Mouse (Mus musculus) granulocyte monocyte progenitor cell, adult 5-6 weeks (primary cell): Measurements from ENCODE around the gene Adamts14. TPM values are rescaled to one million over a fixed set of nuclear protein-coding genes. Genes with fewer than 3 reads are reported as not detected.

Experiments
- ATAC-seq: replicated peaks from 2 replicates; pipeline ENCODE4 v1.8.0; 2016; ENCODE audit warnings: mild to moderate bottlenecking, moderate TSS enrichment, inconsistent platforms; ENCODE audit not compliant: poor library complexity, severe bottlenecking
- total RNA-seq, 2 experiments: library from RNA; stranded (forward) in 1 of 2; stranded (reverse) in 1 of 2; fragments of 200-712, 200-1000 nt in 1 of 2; fragments of >200 nt in 1 of 2; fragmentation: Nextera tagmentation in 1 of 2; gene quantifications; 2 replicates each; pipeline ENCODE4 v1.2.3; 2014 to 2017

Gene Adamts14
- total RNA-seq, 2 experiments from 2014 or later: not detected

DNA sequence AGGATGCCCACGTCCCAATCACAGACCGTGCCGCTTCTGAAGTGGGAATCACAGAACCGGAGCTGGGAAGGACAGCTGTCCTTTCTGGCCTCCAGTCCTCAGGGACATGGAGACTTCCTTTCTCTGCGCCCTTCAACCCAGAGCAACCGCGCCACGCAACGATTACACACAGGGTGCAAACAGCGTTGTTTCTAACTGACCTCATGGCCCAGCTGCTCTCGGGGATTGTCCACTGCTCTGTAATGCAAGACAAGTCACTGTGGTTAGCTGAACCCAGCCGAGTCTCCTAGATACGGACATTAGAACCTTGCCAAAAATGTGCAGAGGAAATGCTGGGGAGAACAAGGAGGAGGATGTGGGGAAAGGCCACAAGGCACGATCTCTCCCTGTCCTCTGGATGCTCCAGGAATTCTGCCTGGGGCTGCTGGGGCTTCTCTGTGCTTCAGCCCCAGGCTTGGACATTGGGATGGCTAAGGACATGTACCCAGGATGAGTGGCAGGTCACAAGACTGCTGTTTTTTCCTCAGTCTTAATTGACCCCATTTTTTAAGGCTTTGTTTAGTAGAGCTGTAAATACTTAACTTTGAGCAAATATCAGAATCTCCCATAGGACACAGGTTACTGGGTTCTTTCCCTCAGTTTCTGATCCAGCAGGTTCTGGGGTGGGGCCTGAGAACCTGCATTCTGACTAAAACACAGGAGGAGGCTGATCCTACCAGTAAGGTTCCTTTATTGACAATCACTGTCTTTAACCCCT is 4.9 kb upstream of the Adamts14 start:
- ATAC-seq: 0 out of 2 replicates have a peak, but pooled peaks have one; percentile 17

DNA sequence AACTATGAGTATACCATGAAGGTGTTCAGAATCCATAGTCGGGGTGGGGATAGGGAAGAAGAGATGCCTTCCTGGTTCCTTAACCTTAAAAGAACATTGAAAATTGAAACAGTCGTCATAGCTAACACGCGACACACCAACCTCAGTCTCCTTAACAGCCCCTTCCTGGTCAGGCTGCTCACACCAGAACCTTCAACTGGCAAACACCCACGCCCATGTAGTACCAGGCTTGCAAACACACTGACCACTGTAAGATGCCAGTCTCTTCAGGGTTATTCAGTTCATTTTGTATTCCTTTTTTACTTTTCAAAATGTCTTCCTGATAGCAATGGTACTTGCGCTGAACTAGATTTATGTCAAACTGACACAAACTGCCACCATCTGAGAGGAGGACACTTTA is 3.8 kb upstream of the Adamts14 start:
- no peak for ATAC-seq

DNA sequence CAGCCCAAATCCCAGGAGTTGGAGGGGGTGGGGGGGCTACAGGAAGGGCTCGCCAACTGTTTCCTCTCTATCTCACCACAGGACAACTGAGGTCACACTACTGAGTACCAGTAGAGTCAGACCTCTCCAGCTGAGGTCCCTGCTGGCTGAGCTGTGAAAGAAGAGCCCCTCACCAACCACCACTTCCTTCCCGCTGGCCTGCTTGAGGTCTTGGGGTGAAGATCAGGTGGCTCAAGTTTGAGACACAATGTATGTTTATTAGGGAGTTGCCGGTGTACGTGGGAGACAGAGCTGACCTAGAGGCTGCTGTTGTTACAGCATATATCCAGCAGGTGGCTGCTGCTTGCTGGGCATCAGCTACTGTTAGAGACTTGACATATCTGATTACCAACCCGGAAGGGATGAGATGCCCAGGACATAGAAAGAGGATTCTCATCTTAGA is 2.5 kb upstream of the Adamts14 start:
- peak; percentile 81 for ATAC-seq

DNA sequence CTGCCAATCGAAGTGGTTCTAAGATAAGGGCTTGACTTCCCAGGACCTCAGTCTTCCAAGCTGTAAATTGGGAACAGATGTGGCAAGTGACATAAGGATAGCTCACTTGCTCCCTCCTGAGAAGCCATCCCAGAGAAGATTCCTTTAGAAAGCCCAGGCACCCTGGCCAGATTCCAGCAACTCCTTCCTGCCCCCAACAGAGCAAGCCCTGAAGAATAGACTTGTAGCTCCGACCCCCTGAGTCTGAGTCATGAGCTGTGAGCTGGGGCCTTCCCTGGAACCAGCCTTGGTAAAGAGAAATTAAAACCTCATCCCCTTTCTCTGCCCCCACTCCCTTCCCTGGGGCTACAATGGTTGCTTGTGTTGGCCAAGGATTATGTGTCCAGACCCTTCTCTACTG is 1.3 kb upstream of the Adamts14 start:
- ATAC-seq: no peak

DNA sequence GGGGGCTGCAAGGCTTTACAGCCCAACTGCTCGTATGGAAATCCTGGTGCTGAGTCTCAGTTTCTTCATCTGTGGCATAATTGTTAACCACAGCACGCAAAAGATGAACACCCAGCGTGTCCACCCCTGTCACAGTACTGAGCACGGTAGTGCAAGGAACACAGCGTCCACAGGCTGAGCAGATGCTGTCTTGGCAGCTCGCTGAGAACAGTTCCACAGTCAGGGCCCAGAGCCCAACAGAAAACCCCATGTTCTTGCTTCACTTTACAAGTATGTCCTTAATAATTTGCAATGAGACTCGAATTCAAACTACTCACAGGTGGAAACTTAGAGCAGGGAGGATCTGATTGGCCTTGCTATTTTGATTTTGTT is 592 bp upstream of the Adamts14 start:
- 0 out of 2 replicates have a peak, but pooled peaks have one; percentile 6 for ATAC-seq

DNA sequence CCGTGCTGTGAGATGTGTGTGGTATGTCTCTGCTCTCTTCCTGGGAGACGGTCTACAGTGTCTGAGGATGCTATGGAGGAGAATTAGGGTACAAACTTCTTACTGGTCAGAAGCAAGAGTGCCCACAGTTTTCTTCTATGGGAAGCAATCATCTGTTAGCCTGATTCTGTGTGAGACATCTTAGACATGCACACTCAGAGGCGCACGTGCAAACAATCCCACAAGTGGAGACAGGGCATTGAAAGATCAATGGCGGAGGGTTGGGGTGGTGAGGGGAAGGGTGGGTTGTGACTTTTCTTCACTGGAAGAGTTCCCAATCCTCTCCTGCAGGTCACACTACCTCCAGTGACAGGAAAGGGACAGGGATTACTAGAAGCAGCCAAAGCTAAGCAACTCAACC is 607 bp downstream of the Adamts14 start:
- no peak for ATAC-seq

DNA sequence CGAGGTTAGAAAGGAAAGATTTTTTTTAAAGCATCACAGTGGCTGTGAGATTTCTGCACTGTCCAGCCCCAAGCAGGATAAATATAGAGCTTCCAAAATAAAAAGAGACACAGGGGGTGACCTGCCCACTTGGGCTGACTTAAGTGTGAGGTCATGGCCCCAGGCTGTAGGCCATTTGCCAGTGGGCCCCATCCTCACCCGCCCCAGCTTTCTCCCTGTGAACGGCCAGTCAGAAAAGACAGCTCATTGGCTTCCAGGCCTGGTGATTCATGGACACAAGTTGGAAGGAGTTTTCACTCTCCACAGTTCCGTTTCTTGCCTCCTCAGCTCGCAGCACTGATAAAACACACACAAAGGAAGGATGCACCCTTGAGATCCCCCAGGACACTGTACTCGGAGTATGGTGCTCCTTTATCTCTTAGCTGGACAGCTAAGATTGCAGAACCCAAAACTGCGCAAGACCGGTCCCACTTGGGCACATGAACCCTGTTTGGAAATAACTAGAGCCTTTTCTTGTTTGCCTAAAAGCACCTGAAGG is 1.1 kb downstream of the Adamts14 start:
- no peak for ATAC-seq

DNA sequence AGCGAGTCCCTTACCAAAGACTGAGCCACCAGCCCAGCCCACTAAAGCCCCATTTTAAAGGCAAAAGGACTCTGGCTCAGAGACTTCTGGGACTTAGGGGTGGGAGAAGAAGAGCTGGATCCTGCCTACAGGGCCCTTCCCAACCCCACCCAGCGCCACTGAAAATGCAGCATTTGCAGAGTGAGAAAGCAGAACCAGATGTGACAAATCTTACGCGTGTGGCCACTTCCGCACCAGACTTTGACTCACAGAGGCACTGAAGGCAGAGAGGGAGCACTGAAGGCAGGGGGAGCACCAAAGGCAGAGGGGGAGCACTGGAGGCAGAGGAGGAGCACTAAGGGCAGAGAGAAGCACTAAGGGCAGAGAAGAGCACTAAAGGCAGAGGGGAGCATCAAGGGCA is 5.9 kb downstream of the Adamts14 start:
- ATAC-seq: peak; percentile 71

DNA sequence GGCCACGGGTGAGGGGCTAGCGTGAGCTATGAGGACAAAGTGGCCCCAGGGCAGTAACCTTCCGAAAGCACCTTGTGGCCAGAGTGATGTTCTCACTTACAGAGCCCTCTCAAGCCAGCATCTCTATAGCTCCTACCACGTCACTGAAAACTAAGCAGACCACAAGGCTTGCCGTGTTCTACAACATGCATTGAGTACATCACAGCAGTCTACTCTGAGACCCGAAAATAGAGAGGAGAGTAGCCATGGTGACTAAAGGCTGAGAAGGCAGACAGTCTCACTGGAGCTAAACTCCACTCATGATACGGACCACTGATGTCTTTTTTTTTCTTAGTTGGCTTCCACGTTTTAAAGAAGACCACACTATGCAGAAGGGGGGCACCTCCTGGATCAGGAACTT is 9.6 kb downstream of the Adamts14 start:
- ATAC-seq: no peak

DNA sequence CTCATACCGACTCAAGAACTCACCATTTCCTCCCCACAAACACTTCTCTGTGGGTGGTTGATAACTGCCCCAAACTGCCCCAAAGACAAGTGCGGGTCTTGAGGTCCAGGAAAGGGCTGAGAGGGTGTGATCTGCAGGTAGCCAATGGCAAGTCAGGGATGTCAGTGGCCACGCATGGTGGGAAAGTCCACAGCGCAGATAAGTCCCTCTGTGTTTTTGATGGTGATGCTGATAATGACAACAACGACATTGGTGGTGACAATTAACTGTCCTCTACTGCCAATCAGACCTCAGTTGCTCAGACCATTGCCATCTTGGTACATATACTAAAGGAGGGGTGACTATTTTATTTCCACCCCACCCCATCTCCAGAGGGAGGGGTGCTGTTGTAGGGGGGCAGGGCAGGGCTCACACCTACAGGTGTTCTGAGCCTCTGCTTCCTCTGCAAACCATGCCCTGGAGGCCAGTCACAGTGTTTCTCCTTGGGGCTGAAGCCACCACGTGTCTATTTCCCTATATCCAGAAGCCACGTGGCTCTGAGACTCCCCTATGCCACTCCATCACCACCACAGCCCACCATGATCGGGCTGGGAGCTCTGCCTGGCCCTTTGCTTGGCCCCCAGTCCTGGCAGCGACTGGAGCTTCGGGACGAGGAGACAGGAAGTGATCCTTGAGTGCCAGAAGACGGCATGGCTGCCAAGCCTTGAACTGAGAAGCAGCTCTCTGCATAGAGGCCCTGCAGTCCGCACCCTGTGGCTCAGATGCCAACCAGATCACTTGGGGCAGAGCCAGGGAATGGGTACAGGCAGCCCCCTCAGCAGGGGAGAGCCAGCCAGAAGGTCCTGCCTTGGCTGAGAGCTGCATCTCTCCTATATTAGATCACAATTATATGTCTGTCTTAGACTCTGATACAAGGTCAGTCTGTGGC is 11.7 kb downstream of the Adamts14 start:
- ATAC-seq: no peak

DNA sequence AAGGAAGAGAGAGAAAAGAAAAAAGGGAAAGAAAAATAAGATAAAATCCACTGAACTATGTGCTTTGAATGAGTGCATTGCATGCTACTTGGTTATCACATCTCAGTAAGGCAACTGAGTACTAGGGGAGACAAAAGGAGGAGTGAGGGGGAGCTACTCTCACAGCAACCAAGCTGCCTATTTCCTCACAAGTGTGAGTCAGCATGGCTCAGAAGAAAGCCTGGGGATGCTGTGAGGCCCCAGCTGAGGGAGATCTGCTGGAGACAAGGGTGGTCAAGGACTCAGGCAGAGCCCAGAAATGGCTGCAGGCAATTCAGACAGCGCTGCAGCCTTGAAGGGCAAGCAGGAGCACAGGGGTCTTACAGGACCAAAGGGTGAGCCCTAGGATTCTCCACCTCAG is 15.1 kb downstream of the Adamts14 start:
- no peak for ATAC-seq

DNA sequence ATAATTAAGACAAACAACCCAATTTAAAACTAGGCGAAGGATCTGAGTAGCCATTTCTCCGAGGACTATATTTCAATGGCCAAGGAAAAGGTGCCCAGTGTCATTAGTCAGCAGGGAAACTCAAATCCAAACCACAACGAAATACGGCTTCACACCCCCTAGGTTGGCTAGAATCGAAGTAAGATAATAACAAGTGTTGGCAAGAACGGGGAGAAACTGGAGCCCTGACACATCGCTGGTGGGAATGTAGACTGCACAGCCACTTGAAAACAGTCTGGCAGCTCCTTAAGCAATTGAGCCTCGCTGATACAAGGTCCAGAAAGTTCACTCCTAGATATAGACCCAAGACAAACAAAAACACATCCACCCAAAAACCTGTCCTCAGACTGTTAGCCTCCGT is 16.6 kb downstream of the Adamts14 start:
- no peak for ATAC-seq

DNA sequence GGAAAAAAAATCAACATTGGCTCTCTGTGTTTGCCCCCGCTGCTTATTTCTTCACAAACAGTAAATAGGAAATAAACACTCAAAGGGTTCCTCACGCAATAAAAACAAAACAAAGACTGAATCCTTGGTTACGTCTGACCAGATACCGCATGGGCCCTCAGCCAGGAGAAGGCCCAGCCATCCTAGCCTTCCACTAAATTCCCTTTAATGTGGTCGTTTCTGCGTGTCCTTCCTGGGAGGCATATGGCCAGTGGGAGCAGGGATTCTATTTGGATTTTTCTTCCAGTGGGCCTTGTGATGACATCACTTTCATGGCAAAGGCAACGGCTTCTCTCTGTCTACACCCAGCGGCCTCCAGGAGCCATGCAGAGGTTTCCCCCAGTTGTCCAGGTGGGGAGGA is 18.0 kb downstream of the Adamts14 start:
- ATAC-seq: no peak

DNA sequence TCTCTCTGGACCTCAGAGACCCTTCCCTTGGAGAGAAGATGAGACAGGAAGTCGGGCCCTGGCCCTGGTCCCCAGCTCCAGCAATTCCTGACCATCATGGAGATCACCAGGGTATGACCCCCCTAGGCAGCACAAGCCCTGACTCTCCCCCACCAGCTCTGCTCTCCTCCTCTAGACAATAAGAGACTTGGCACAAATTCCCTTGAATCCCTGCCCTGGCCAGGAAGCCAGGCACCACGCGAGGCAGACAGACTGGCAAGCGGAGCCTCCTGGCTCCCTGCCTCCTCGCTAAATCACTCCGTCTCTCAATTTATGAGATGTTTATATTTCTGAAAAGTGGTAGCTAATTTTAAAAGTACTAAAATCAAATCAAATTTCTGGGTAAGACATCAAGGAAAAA is 18.5 kb downstream of the Adamts14 start:
- no peak for ATAC-seq

DNA sequence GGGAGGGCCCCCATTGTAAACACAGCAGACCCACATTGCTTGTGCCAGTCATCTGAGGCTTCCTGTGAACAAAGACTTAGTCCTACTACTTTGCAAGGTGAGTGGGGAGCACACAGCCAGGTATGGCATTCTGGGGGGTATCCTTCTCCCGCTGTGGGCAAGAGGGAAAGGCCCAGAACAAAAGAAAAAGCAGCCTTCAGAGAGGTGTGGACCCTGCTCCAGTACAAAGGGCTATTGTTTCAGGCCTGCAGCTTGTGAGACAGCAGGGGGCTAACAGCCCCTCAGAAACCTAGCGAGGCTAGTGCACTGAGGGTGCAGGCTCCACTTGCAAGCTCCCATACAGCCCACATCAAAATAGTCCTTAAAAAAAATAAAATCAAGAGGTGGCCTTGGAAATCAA is 23.3 kb downstream of the Adamts14 start:
- ATAC-seq: no peak

DNA sequence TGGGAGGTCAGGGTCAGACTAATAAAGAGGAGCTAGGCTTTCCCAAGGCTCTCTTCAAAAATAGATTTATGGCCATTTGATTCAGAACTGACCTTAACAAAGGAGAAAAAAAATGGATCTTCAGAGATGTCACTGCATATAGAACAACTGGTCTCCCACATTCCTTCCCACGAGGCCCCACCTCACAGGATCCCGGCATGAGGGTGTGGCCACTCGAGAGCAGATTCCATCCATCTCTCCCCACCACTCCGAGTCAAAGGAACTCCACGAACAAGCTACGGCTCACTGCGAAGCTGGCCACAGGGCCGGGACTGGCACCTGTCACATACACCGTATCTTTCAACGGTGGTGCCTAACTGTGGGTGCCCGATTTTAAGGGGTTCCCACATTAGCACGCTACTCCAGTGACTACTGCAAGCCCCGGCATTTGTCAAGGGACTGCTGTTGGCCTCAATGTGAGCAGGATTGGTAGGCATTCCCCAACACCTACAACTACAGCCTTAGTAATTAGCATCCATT is 24.6 kb downstream of the Adamts14 start:
- no peak for ATAC-seq

DNA sequence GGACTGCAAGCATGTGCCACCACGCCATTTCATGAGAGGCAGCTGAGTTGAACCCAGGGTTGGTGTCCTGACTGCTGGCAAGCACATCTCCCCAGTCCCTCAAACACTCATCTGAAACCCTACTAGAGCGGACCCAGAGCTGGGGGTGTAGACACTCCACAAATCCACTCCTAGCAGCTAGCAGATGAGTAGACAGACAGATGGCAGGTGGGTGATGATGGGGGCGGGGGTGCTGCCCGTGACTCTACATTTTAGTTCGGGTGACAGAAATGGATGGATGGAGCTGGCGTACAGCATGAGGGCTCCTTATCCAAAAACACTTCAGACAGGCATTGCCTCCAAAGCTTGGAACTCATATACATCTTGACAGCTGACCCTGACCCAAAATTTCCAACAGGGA is 26.9 kb downstream of the Adamts14 start:
- ATAC-seq: no peak

DNA sequence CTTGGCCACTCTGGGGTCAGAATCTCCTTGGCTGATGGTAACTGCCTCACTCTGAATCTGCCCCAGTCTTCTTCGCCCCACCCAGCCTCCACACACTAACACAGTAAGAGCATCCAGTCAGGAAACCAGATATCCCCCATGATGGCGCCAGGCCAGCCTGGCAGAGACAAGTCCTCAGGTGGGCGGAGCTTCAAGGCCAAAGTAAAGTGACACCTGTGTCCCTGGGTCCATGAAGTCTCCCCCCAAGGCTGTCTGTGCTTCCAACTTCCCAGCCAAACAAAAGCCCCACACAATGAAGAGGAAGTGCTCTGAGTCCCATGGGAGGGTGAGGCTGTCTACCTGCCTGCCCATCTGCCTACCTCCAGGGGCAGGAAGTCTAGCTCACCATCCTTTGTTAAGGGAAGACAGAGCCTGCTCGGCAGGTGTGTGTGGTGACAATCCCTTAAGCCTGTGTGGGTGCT is 31.2 kb downstream of the Adamts14 start:
- ATAC-seq: no peak

DNA sequence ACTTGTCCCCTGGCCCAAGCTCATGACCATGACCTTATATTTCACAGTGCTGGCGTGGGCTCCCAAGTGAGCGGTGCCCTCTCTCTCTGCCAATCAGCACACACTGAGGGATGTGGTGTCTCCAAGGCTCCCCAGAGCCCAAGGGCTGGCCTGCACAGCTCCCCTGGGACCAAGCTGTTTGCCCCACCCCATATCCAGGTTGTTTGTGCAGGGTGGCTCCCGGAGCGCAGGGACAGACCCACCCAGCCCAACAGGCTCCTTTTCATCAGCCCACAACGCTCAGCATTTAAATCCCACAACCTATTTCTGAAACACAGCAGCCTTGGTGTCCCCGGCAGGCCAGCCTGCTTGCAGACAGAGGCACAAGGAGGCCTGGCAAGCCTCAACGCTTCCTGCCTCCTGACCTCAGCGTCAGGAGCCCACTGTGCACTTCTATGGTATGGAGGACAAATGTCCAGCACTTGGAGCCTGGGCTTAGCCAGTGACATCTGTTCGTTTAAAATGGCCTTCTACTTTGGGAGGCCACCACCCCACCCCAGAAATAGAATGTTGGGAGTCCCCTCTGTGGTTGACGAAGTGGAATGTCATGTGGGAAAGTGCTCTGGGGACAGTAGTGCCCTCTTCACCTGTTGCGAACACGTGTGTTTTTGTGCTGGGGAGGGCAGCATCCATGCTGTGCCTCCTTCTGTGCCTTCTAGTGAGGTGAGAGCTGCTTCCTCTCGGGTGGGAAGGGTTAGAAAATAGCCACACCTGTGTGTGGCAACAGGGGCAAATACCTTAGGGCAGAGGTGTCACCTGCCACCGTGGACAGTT is 32.9 kb downstream of the Adamts14 start:
- no peak for ATAC-seq

DNA sequence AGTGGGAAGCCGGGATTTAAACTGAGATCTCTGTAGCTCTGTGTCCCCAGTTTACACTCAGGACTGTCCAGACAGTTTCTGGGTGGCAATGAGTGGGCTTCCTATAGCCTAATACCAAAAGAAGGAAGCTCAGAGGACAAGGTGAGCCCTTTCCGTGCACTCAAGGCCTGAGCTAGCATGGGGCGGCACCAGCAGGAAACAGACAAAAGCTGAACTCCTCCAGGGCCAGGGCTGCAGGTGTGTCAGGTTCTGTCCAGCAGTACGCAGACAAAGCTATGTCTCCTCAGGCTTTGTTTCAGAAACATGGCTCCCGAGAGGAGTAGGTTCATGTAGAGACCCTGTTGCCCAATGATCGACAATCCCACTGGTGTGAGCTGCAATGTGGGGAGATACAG is 35.9 kb downstream of the Adamts14 start:
- ATAC-seq: no peak
